ENCODE assay signal across 29 mouse cellular contexts in genomic region chr17:13182712-13183111, GRCm38 (mm10). TPM values are rescaled to one million over a fixed set of nuclear protein-coding genes. Genes with fewer than 3 reads are reported as not detected.
"Had no signal": no experiment of that assay in that cellular context is flagged by ENCODE, and none has a peak within 500 bp of the region (broad histone marks: within the 10 kb centered on the region; RNA-seq: fewer than 3 reads in every experiment).

No protein-coding gene starts in this region.

RNA-seq across cellular contexts. Expression of gene Smok2a, which starts 38.3 kb away (rescaled TPM):
- polyA plus RNA-seq: limb, embryonic 12.5 days; limb, embryonic 13.5 days; limb, embryonic 14.5 days; limb, embryonic 15.5 days; liver, adult 2 months; liver, embryonic 11.5 days; liver, embryonic 12.5 days; liver, embryonic 13.5 days; liver, embryonic 14.5 days; liver, embryonic 15.5 days; liver, embryonic 16.5 days; liver, postnatal 0 days; lung, adult 2 months; lung, embryonic 14.5 days; lung, embryonic 15.5 days; lung, embryonic 16.5 days; lung, postnatal 0 days; macrophage; midbrain, embryonic 10.5 days; midbrain, embryonic 11.5 days; midbrain, embryonic 12.5 days; midbrain, embryonic 13.5 days; midbrain, embryonic 14.5 days; midbrain, embryonic 15.5 days; midbrain, embryonic 16.5 days; midbrain, postnatal 0 days; myocyte; neural tube, embryonic 11.5 days; neural tube, embryonic 12.5 days had no signal

RNA-seq across cellular contexts. Expression of gene Smok2b, which starts 47.3 kb away (rescaled TPM):
- polyA plus RNA-seq: limb, embryonic 12.5 days; limb, embryonic 13.5 days; limb, embryonic 14.5 days; limb, embryonic 15.5 days; liver, adult 2 months; liver, embryonic 11.5 days; liver, embryonic 12.5 days; liver, embryonic 13.5 days; liver, embryonic 14.5 days; liver, embryonic 15.5 days; liver, embryonic 16.5 days; liver, postnatal 0 days; lung, adult 2 months; lung, embryonic 14.5 days; lung, embryonic 15.5 days; lung, embryonic 16.5 days; lung, postnatal 0 days; macrophage; midbrain, embryonic 10.5 days; midbrain, embryonic 11.5 days; midbrain, embryonic 12.5 days; midbrain, embryonic 13.5 days; midbrain, embryonic 14.5 days; midbrain, embryonic 15.5 days; midbrain, embryonic 16.5 days; midbrain, postnatal 0 days; myocyte; neural tube, embryonic 11.5 days; neural tube, embryonic 12.5 days had no signal

RNA-seq across cellular contexts. Expression of gene Unc93a, which starts 51.1 kb away (rescaled TPM):
- polyA plus RNA-seq: limb, embryonic 12.5 days; liver, embryonic 11.5 days; liver, embryonic 12.5 days; liver, embryonic 13.5 days; liver, embryonic 14.5 days; liver, embryonic 15.5 days; liver, embryonic 16.5 days; liver, postnatal 0 days; lung, embryonic 14.5 days; lung, embryonic 15.5 days; lung, embryonic 16.5 days; lung, postnatal 0 days; macrophage; midbrain, embryonic 10.5 days; midbrain, embryonic 11.5 days; midbrain, embryonic 12.5 days; midbrain, embryonic 14.5 days; midbrain, embryonic 15.5 days; midbrain, embryonic 16.5 days; myocyte; neural tube, embryonic 11.5 days; neural tube, embryonic 12.5 days had no signal
